Mouse (Mus musculus): ENCODE measurements at regions not wholly inside any gene's neighbourhood (a gene's known extent, or its start where the extent isn't known, plus 50 kb on each side); places are given as distances from the start of the nearest gene placed in this dataset.

- H3K27me3 ChIP-seq (ENCODE audit: control insufficient read depth in 1 of 2, insufficient read depth in 2 of 2, low read length in 2 of 2) = no peaks in the 10 kb centered on the region
- H3K79me2 ChIP-seq (ENCODE audit: control insufficient read depth, insufficient read depth, low read length, poor library complexity) = no peaks in the 10 kb centered on the region
- no peak overlapping the region for H3K4me3 ChIP-seq (ENCODE audit: control insufficient read depth in 1 of 2, insufficient read depth in 1 of 2, low read depth in 2 of 2, low read length in 2 of 2)
- H3K9me3 ChIP-seq (replicated peaks; ENCODE audit: insufficient read depth, low read length) = no peaks in the 10 kb centered on the region
- no peaks in the 10 kb centered on the region for H3K4me1 ChIP-seq (ENCODE audit: control insufficient read depth in 1 of 2, insufficient read depth in 2 of 2, low read length in 2 of 2)
- H3K27ac ChIP-seq (ENCODE audit: control insufficient read depth, low read depth, low read length) = no peak overlapping the region
- H3K36me3 ChIP-seq (ENCODE audit: control insufficient read depth in 1 of 2, insufficient read depth in 2 of 2, low read length in 2 of 2) = no peaks in the 10 kb centered on the region
- no peak overlapping the region for H3K9ac ChIP-seq (ENCODE audit: control insufficient read depth, low read depth, low read length, poor library complexity, severe bottlenecking)
- DNase-seq (ENCODE audit: low read depth, low spot score) = no peak
- TF ChIP-seq EP300 (IDR thresholded peaks at IDR 0.05; ENCODE audit: low read depth in 1 of 2, low read length in 2 of 2) = no peak
- no peak for TF ChIP-seq POLR2A (IDR thresholded peaks at IDR 0.05; ENCODE audit: control insufficient read depth in 1 of 2, insufficient read depth in 1 of 2, low read depth in 1 of 2, low read length in 2 of 2, poor library complexity in 1 of 2)
- no peak for TF ChIP-seq NELFE (IDR thresholded peaks at IDR 0.05; ENCODE audit: low read depth, low read length)
- no peak for TF ChIP-seq UBTF (IDR thresholded peaks at IDR 0.05; ENCODE audit: borderline replicate concordance, insufficient read depth, low read depth, low read length)
- no peak for TF ChIP-seq TCF12 (IDR thresholded peaks at IDR 0.05; ENCODE audit: low read depth, low read length)
- no peak for TF ChIP-seq RAD21 (IDR thresholded peaks at IDR 0.05; ENCODE audit: low read depth, low read length)
- no peak for TF ChIP-seq ZMIZ1 (IDR thresholded peaks at IDR 0.05; ENCODE audit: low read depth, low read length)
- no peak for TF ChIP-seq MAFK (IDR thresholded peaks at IDR 0.05; ENCODE audit: borderline replicate concordance, low read depth, low read length)
- TF ChIP-seq MYB (IDR thresholded peaks at IDR 0.05; ENCODE audit: low read depth, low read length) = no peak
- TF ChIP-seq ETS1 (IDR thresholded peaks at IDR 0.05; ENCODE audit: low read depth, low read length) = no peak
- TF ChIP-seq HCFC1 (IDR thresholded peaks at IDR 0.05; ENCODE audit: low read depth, low read length) = no peak
- no peak for TF ChIP-seq USF1 (IDR thresholded peaks at IDR 0.05; ENCODE audit: low read depth, low read length)
- no peak for TF ChIP-seq MXI1 (IDR thresholded peaks at IDR 0.05; ENCODE audit: low read depth, low read length)
- TF ChIP-seq ZC3H11A (IDR thresholded peaks at IDR 0.05; ENCODE audit: low read depth, low read length) = no peak
- no peak for TF ChIP-seq TAL1 (IDR thresholded peaks at IDR 0.05; ENCODE audit: low read length)
Measured at GRCm38 (mm10) chr6:97741427-97741826, 65.4 kb upstream of the Mitf start.

- Histone ChIP-seq H3K9me3 (replicated peaks; ENCODE audit: insufficient read depth, low read length) (no peaks in the 10 kb centered on the region), H3K4me1 (ENCODE audit: control insufficient read depth in 1 of 2, insufficient read depth in 2 of 2, low read length in 2 of 2) (no peaks in the 10 kb centered on the region), H3K79me2 (ENCODE audit: control insufficient read depth, insufficient read depth, low read length, poor library complexity) (no peaks in the 10 kb centered on the region), H3K27ac (ENCODE audit: control insufficient read depth, low read depth, low read length) (no peak overlapping the region), H3K36me3 (ENCODE audit: control insufficient read depth in 1 of 2, insufficient read depth in 2 of 2, low read length in 2 of 2) (no peaks in the 10 kb centered on the region), H3K4me3 (ENCODE audit: control insufficient read depth in 1 of 2, insufficient read depth in 1 of 2, low read depth in 2 of 2, low read length in 2 of 2) (no peak overlapping the region), H3K27me3 (ENCODE audit: control insufficient read depth in 1 of 2, insufficient read depth in 2 of 2, low read length in 2 of 2) (no peaks in the 10 kb centered on the region), H3K9ac (ENCODE audit: control insufficient read depth, low read depth, low read length, poor library complexity, severe bottlenecking) (no peak overlapping the region)
- no peak for DNase-seq (ENCODE audit: low read depth, low spot score)
- TF ChIP-seq TAL1 (IDR thresholded peaks at IDR 0.05; ENCODE audit: low read length) (no peak), ZKSCAN1 (IDR thresholded peaks at IDR 0.05; ENCODE audit: low read depth, low read length) (no peak), JUND (IDR thresholded peaks at IDR 0.05; ENCODE audit: low read depth, low read length) (no peak), ZMIZ1 (IDR thresholded peaks at IDR 0.05; ENCODE audit: low read depth, low read length) (no peak), CTCF (IDR thresholded peaks at IDR 0.05 in 2 of 3, conservative IDR thresholded peaks at IDR 0.05 in 1 of 3; ENCODE audit: control insufficient read depth in 1 of 3, insufficient read depth in 1 of 3, low read depth in 2 of 3, low read length in 3 of 3, poor library complexity in 1 of 3, severe bottlenecking in 1 of 3) (no peak), E2F4 (IDR thresholded peaks at IDR 0.05; ENCODE audit: borderline replicate concordance, low read depth, low read length) (no peak), POLR2AphosphoS2 (IDR thresholded peaks at IDR 0.05; ENCODE audit: low read length) (no peak)
Measured at GRCm38 (mm10) chr6:97740851-97741201, 66.0 kb upstream of the Mitf start.

Data from MEL (cell line).